Mouse (Mus musculus) limb, embryonic 14.5 days (tissue): ENCODE data around the gene Ms4a1. TPM values are rescaled to one million over a fixed set of nuclear protein-coding genes. Genes with fewer than 3 reads are reported as not detected.

Experiments
- ATAC-seq: fragments of 200-750 bp; cut with Nextera tagmentation; 2 replicates; pipeline ENCODE4 v1.8.0; 2017; ENCODE audit warnings: low read depth, moderate number of reproducible peaks, moderate TSS enrichment; ENCODE audit not compliant: low FRiP score
- DNase-seq: peaks from one replicate; pipeline ENCODE4 v3.0.0-alpha.2; 2015; ENCODE audit warnings: low spot score
- H3K27ac ChIP-seq: fragments of 300-500 bp; sonication (generic); replicated peaks from 2 replicates; pipeline ENCODE4 v1.5.1; 2014; ENCODE audit warnings: low read depth, mild to moderate bottlenecking, low read length, moderate library complexity, mixed read lengths
- H3K27me3 ChIP-seq: fragments of 300-500 bp; sonication (generic); 2 replicates; pipeline ENCODE4 v1.6.1; 2014; ENCODE audit warnings: low read length, mixed read lengths; ENCODE audit not compliant: control insufficient read depth, insufficient read depth
- H3K36me3 ChIP-seq: fragments of 300-500 bp; sonication (generic); 2 replicates; pipeline ENCODE4 v1.6.1; 2014; ENCODE audit warnings: mild to moderate bottlenecking, low read length, moderate library complexity, mixed read lengths; ENCODE audit not compliant: control insufficient read depth, insufficient read depth
- H3K4me1 ChIP-seq: fragments of 300-500 bp; sonication (generic); 2 replicates; pipeline ENCODE4 v1.6.1; 2014; ENCODE audit warnings: antibody characterized with exemption, low read length, mixed read lengths; ENCODE audit not compliant: control insufficient read depth, insufficient read depth
- H3K4me2 ChIP-seq: fragments of 300-500 bp; sonication (generic); replicated peaks from 2 replicates; pipeline ENCODE4 v1.6.1; 2014; ENCODE audit warnings: low read depth, mild to moderate bottlenecking, low read length, moderate library complexity; ENCODE audit not compliant: severe bottlenecking
- H3K4me3 ChIP-seq: fragments of 300-500 bp; sonication (generic); replicated peaks from 2 replicates; pipeline ENCODE4 v1.5.1; 2014; ENCODE audit warnings: low read length
- H3K9ac ChIP-seq: fragments of 300-500 bp; sonication (generic); 2 replicates; pipeline ENCODE4 v1.6.1; 2014; ENCODE audit warnings: mild to moderate bottlenecking, low read depth, low read length, moderate library complexity; ENCODE audit not compliant: severe bottlenecking
- H3K9me3 ChIP-seq: fragments of 300-500 bp; sonication (generic); 2 replicates; pipeline ENCODE4 v1.6.1; 2016; ENCODE audit warnings: low read length; ENCODE audit not compliant: control insufficient read depth
- POLR2A ChIP-seq: fragments of 200-500 bp; IDR thresholded peaks from 2 replicates; pipeline ENCODE4 v1.8.0; 2012; ENCODE audit warnings: inconsistent platforms, mild to moderate bottlenecking, moderate library complexity, borderline replicate concordance; ENCODE audit not compliant: insufficient read depth, insufficient read length; ENCODE audit errors: extremely low read depth
- WGBS: fragments of 180-500 bp; shearing (Covaris S2); extraction: QIAGEN DNeasy Blood & Tissue Kit; methylation state at CpG from one replicate; pipeline ENCODE4 v1.1.7; 2014; 5-methylcytosine and 5-hydroxymethylcytosine counted together
- polyA plus RNA-seq, 2 experiments: library from polyadenylated mRNA; depleted of rRNA in 1 of 2; stranded (reverse) in 1 of 2; unstranded in 1 of 2; fragments of >200 nt; fragmentation: Nextera tagmentation in 1 of 2; extraction: Ambion mirVana in 1 of 2; gene quantifications; 2 replicates each; pipeline versions ENCODE4 v1.2.1 to v1.2.3; 2012 to 2014

The Ms4a1 gene
- polyA plus RNA-seq, 2 experiments, result not detected

GRCm38 (mm10) chr19:11235820-11236219, 30.2 kb downstream of the Ms4a1 start:
- ATAC-seq, result no peak
- Histone ChIP-seq H3K36me3 (no peaks in the 10 kb centered on the region), H3K4me1 (0 out of 2 replicates have a peak, but pooled peaks cover 3% of the 10 kb centered on the region), H3K4me3 (no peak overlapping the region), H3K9ac (no peak overlapping the region), H3K27me3 (no peaks in the 10 kb centered on the region), H3K27ac (no peak overlapping the region), H3K4me2 (no peak overlapping the region), H3K9me3 (no peaks in the 10 kb centered on the region)
- DNase-seq, result no peak
- TF ChIP-seq POLR2A, result no peak

DNA sequence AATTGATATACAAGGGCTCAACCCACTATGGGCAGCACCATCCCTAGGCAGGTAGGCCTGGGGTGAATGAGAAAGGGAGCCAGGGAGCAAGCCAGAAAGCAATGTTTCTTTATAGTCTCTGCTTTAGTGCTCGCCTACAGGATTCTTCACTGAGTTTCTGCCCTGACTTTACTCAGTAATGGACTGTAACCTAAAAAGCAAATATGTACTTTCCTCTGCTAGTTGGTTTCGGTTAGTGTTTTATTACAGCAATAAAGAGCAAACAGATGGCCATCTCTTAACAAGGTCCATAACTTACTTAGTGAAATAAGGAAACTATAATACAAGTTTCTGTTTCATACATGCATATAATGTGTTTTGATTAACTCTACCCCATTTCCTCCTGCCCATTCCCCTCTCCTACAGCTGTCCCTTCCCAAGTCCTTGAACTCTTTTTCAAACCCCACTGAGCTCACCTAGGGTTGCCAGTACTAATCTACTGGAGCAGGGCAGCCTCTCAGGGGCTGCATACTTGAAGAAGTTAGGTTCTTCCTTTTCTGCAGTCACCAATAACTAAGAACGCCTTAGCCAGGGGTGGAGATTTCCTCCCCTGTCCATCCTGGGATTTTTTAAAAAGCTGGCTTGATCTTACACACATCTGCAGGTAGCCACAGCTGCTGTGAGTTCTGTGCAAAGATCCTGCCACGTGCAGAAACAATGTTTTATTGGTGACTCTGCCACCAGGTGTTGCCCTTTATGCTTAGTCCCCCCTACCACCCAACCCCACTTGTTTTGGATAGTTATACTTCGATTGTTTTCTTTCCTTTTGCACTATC, 30.9 kb downstream of the Ms4a1 start:
- TF ChIP-seq POLR2A, result no peak
- ATAC-seq (no peak), DNase-seq (peak; percentile 18)
- Histone ChIP-seq H3K27ac (0 out of 2 replicates have a peak overlapping the region, but pooled peaks have one; percentile 38), H3K4me2 (no peak overlapping the region), H3K4me1 (0 out of 2 replicates have a peak, but pooled peaks cover 3% of the 10 kb centered on the region), H3K4me3 (no peak overlapping the region), H3K36me3 (no peaks in the 10 kb centered on the region), H3K9me3 (no peaks in the 10 kb centered on the region), H3K9ac (no peak overlapping the region), H3K27me3 (no peaks in the 10 kb centered on the region)
- 19% methylated on average over 5 of the region's 5 CpGs for WGBS

- DNase-seq (no peak), ATAC-seq (no peak)
- no peaks in the 10 kb centered on the region for H3K36me3 ChIP-seq
- H3K27ac ChIP-seq, result no peak overlapping the region
- no peak for TF ChIP-seq POLR2A
- H3K9me3 ChIP-seq, result no peaks in the 10 kb centered on the region
- 80% methylated on average over 5 of the region's 5 CpGs for WGBS
- H3K4me2 ChIP-seq, result no peak overlapping the region
- no peaks in the 10 kb centered on the region for H3K27me3 ChIP-seq
- no peak overlapping the region for H3K4me3 ChIP-seq
- H3K9ac ChIP-seq, result no peak overlapping the region
- 0 out of 2 replicates have a peak, but pooled peaks cover 3% of the 10 kb centered on the region for H3K4me1 ChIP-seq
Observed at GRCm38 (mm10) chr19:11234244-11234643, 31.8 kb downstream of the Ms4a1 start.

DNA sequence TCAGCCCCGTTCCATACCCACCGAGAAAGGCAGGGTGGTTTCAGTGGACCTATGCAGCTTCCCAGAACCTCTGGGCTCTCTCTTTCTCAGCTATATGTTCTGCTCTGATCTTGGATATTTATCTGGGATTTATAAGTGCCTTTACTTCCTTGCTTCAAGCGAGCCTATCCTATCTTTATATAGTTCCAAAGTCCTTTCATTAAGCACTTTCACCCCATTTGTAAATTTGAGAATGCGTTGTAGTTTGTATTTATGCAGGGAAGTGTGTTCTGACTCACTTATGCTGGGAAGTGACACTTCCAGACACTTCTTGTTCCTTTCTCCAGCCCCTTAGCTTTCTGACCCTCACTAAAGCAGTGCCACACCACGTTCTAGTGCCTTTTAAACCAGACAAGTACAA, 33.7 kb downstream of the Ms4a1 start, which contains the start of gene Ms4a12:
Gene Ms4a12 (minus strand): TSS at position 101 of the 400 bp plus-strand sequence.
- no peak within 1 kb of the TSS for H3K9ac ChIP-seq
- H3K27ac ChIP-seq, result no peak within 1 kb of the TSS
- no peaks in the 10 kb centered on the region for H3K9me3 ChIP-seq
- no peak for DNase-seq
- no peaks in the 10 kb centered on the region for H3K27me3 ChIP-seq
- no peak within 1 kb of the TSS for H3K4me3 ChIP-seq
- H3K4me2 ChIP-seq, result no peak within 1 kb of the TSS
- no peak for ATAC-seq
- 0 out of 2 replicates have a peak, but pooled peaks cover 3% of the 10 kb centered on the region for H3K4me1 ChIP-seq
- 69% methylated on average over 5 of the region's 5 CpGs for WGBS
- H3K36me3 ChIP-seq, result no peaks in the 10 kb centered on the region
- TF ChIP-seq POLR2A, result no peak

Other genes starting within 250 kb of the Ms4a1 start
- gene Ms4a18, start 248.2 kb downstream of the Ms4a1 start, polyA plus RNA-seq (2012; rRNA removed), result 0.05 TPM in 1 of 2 replicates, not detected in the other
- not detected in 2 replicates for gene Ms4a18, start 248.2 kb downstream of the Ms4a1 start, polyA plus RNA-seq (2014; fragmentation: Nextera tagmentation; extraction: Ambion mirVana)
- gene Ms4a8a, start 185.1 kb downstream of the Ms4a1 start, polyA plus RNA-seq (2012; rRNA removed), result 0.06 TPM in 1 of 2 replicates, not detected in the other
- not detected in 2 replicates for gene Ms4a8a, start 185.1 kb downstream of the Ms4a1 start, polyA plus RNA-seq (2014; fragmentation: Nextera tagmentation; extraction: Ambion mirVana)
- gene 1700017D01Rik, start 135.4 kb downstream of the Ms4a1 start, polyA plus RNA-seq (2012; rRNA removed), result not detected in 2 replicates
- gene 1700017D01Rik, start 135.4 kb downstream of the Ms4a1 start, polyA plus RNA-seq (2014; fragmentation: Nextera tagmentation; extraction: Ambion mirVana), result not detected in 2 replicates
- gene 1700025F22Rik, start 100.9 kb downstream of the Ms4a1 start, polyA plus RNA-seq (2012; rRNA removed), result not detected in 2 replicates
- gene 1700025F22Rik, start 100.9 kb downstream of the Ms4a1 start, polyA plus RNA-seq (2014; fragmentation: Nextera tagmentation; extraction: Ambion mirVana), result not detected in 2 replicates
- gene Ms4a13, start 69.5 kb downstream of the Ms4a1 start, polyA plus RNA-seq (2012; rRNA removed), result not detected in 2 replicates
- not detected in 2 replicates for gene Ms4a13, start 69.5 kb downstream of the Ms4a1 start, polyA plus RNA-seq (2014; fragmentation: Nextera tagmentation; extraction: Ambion mirVana)
- gene Ms4a12, start 33.8 kb downstream of the Ms4a1 start, polyA plus RNA-seq (2012; rRNA removed), result not detected in 2 replicates
- not detected in 2 replicates for gene Ms4a12, start 33.8 kb downstream of the Ms4a1 start, polyA plus RNA-seq (2014; fragmentation: Nextera tagmentation; extraction: Ambion mirVana)
- gene Ms4a5, start 17.6 kb upstream of the Ms4a1 start, polyA plus RNA-seq (2012; rRNA removed), result not detected in 2 replicates
- not detected in 2 replicates for gene Ms4a5, start 17.6 kb upstream of the Ms4a1 start, polyA plus RNA-seq (2014; fragmentation: Nextera tagmentation; extraction: Ambion mirVana)
- gene Ms4a14, start 48.2 kb upstream of the Ms4a1 start, polyA plus RNA-seq (2012; rRNA removed), result 0.35 and 0.41 TPM in 2 replicates
- gene Ms4a14, start 48.2 kb upstream of the Ms4a1 start, polyA plus RNA-seq (2014; fragmentation: Nextera tagmentation; extraction: Ambion mirVana), result 0.10 and 0.11 TPM in 2 replicates
- 4.6 and 5.7 TPM in 2 replicates for gene Ms4a7, start 69.9 kb upstream of the Ms4a1 start, polyA plus RNA-seq (2012; rRNA removed)
- 11.2 and 12.3 TPM in 2 replicates for gene Ms4a7, start 69.9 kb upstream of the Ms4a1 start, polyA plus RNA-seq (2014; fragmentation: Nextera tagmentation; extraction: Ambion mirVana)
- gene Ms4a4a, start 109.3 kb upstream of the Ms4a1 start, polyA plus RNA-seq (2012; rRNA removed), result 1.2 and 1.9 TPM in 2 replicates
- 3.3 and 4.4 TPM in 2 replicates for gene Ms4a4a, start 109.3 kb upstream of the Ms4a1 start, polyA plus RNA-seq (2014; fragmentation: Nextera tagmentation; extraction: Ambion mirVana)
- gene Ms4a4c, start 138.5 kb upstream of the Ms4a1 start, polyA plus RNA-seq (2012; rRNA removed), result 0.49 and 0.60 TPM in 2 replicates
- gene Ms4a4c, start 138.5 kb upstream of the Ms4a1 start, polyA plus RNA-seq (2014; fragmentation: Nextera tagmentation; extraction: Ambion mirVana), result 0.69 and 2.2 TPM in 2 replicates
- 0.06 TPM in 1 of 2 replicates, not detected in the other for gene Ms4a4b, start 177.3 kb upstream of the Ms4a1 start, polyA plus RNA-seq (2012; rRNA removed)
- gene Ms4a4b, start 177.3 kb upstream of the Ms4a1 start, polyA plus RNA-seq (2014; fragmentation: Nextera tagmentation; extraction: Ambion mirVana), result 0.19 and 0.26 TPM in 2 replicates
- 4.2 and 7.2 TPM in 2 replicates for gene Ms4a6c, start 203.1 kb upstream of the Ms4a1 start, polyA plus RNA-seq (2012; rRNA removed)
- 6.8 and 9.4 TPM in 2 replicates for gene Ms4a6c, start 203.1 kb upstream of the Ms4a1 start, polyA plus RNA-seq (2014; fragmentation: Nextera tagmentation; extraction: Ambion mirVana)
- gene Gm8369, start 219.7 kb upstream of the Ms4a1 start, polyA plus RNA-seq (2012; rRNA removed), result 0.11 and 0.33 TPM in 2 replicates
- not detected in 2 replicates for gene Gm8369, start 219.7 kb upstream of the Ms4a1 start, polyA plus RNA-seq (2014; fragmentation: Nextera tagmentation; extraction: Ambion mirVana)